Mouse (Mus musculus) adipose tissue, adult 10 weeks (tissue): Measurements from ENCODE around the gene Tmem160. TPM values are rescaled to one million over a fixed set of nuclear protein-coding genes. Genes with fewer than 3 reads are reported as not detected.

Experiments
- polyA plus RNA-seq: library from polyadenylated mRNA; stranded (reverse); fragments of 350-450 nt; fragmentation: Illumina TruSeq; extraction: RNeasy Lipid Tissue Mini Kit (QIAGEN cat#74804); gene quantifications from one replicate; pipeline ENCODE4 v1.2.3, GENCODE M21; 2014; ENCODE audit warnings: low read depth, low replicate concordance

The Tmem160 gene
- polyA plus RNA-seq: 36.6 TPM

DNA sequence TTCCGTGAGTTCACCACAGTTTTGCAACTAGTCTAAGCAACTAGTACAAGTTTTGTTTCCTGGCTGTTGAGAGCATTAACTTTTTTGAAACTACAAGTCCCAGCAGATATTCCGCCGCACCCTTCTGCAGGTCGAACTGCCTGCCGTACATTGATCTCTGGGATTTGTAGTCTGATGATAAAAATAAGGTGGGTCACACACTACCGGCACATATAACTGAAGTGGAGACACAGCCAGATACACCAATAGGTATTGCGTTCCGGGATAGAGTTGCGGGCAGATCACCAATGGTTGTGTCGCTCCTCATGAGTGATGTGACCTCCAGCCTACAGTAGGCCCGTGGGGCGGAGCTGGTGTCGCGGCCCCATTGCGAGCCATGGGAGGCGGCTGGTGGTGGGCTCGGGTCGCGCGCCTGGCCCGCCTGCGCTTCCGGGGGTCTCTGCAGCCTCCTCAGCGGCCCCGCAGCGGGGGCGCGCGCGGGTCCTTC lies at the start of gene Tmem160:
Tmem160 (plus strand) TSS at position 193 of the 487 bp plus-strand sequence.

DNA sequence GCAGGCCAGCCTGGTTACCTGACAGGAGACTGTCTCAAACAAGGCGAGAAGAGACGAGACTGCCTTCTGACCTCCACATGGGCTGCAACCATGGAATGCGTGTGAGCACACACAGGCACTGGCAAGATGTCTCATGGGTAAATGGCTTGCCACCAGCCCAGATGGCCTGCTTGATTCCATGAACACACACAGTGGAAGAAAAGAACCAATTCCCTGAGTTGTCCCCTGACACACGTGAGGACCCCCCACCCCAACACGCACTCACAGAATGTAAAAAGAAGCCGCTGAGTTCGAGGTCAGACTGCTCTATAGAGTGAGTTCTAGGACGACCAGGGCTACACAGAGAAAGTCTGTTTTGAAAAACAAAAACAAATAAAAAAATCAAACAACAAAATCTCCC lies 25.0 kb downstream of the Tmem160 start, which contains the start of gene Npas1:
Npas1 (minus strand) TSS at position 101 of the 400 bp plus-strand sequence.

Other genes with a start within 250 kb of the Tmem160 start
- 10.2 TPM for gene Dhx34, start 230.7 kb upstream of the Tmem160 start, polyA plus RNA-seq
- 0.96 TPM for gene C5ar2, start 208.6 kb upstream of the Tmem160 start, polyA plus RNA-seq
- gene C5ar1, start 193.2 kb upstream of the Tmem160 start, polyA plus RNA-seq: 12.3 TPM
- 27.0 TPM for gene Inafm1, start 179.2 kb upstream of the Tmem160 start, polyA plus RNA-seq
- 90.4 TPM for gene Ccdc9, start 166.0 kb upstream of the Tmem160 start, polyA plus RNA-seq
- 5.7 TPM for gene Bbc3, start 144.4 kb upstream of the Tmem160 start, polyA plus RNA-seq
- 63.5 TPM for gene Sae1, start 65.0 kb upstream of the Tmem160 start, polyA plus RNA-seq
- gene Zc3h4, start 51.9 kb upstream of the Tmem160 start, polyA plus RNA-seq: 28.5 TPM
- gene Npas1, start 24.9 kb downstream of the Tmem160 start, polyA plus RNA-seq: not detected
- gene Arhgap35, start 162.2 kb downstream of the Tmem160 start, polyA plus RNA-seq: 19.0 TPM
- gene Ceacam15, start 222.9 kb downstream of the Tmem160 start, polyA plus RNA-seq: not detected